Mouse (Mus musculus) embryonic facial prominence, embryonic 11.5 days (tissue): ENCODE data around the gene Slc22a7. TPM values are rescaled to one million over a fixed set of nuclear protein-coding genes. Genes with fewer than 3 reads are reported as not detected.

ENCODE experiments used
- ATAC-seq: fragments of 200-750 bp; cut with Nextera tagmentation; replicated peaks from 2 replicates; pipeline ENCODE4 v1.8.0; 2017; ENCODE audit warnings: low read depth; ENCODE audit not compliant: insufficient number of reproducible peaks, low FRiP score, low TSS enrichment
- DNase-seq: peaks from one replicate; pipeline ENCODE4 v3.0.0-alpha.2; 2015; ENCODE audit warnings: low spot score
- H3K27ac ChIP-seq: fragments of 300-500 bp; sonication (generic); replicated peaks from 2 replicates; pipeline ENCODE4 v1.5.1; 2014; ENCODE audit warnings: mild to moderate bottlenecking, low read depth, low read length, control low read depth
- H3K27me3 ChIP-seq: fragments of 300-500 bp; sonication (generic); 2 replicates; pipeline ENCODE4 v1.6.1; 2014; ENCODE audit warnings: mild to moderate bottlenecking, low read length, moderate library complexity, mixed read lengths; ENCODE audit not compliant: control insufficient read depth, insufficient read depth
- H3K36me3 ChIP-seq: fragments of 300-500 bp; sonication (generic); replicated peaks from 2 replicates; pipeline ENCODE4 v1.6.1; 2014; ENCODE audit warnings: low read depth, mild to moderate bottlenecking, low read length, moderate library complexity, mixed read lengths; ENCODE audit not compliant: control insufficient read depth, insufficient read depth
- H3K4me1 ChIP-seq: fragments of 300-500 bp; sonication (generic); 2 replicates; pipeline ENCODE4 v1.6.1; 2014; ENCODE audit warnings: low read length, mixed read lengths; ENCODE audit not compliant: control insufficient read depth, insufficient read depth
- H3K4me2 ChIP-seq: fragments of 300-500 bp; sonication (generic); 2 replicates; pipeline ENCODE4 v1.6.1; 2014; ENCODE audit warnings: low read depth, mild to moderate bottlenecking, control low read depth, low read length, moderate library complexity
- H3K4me3 ChIP-seq: fragments of 300-500 bp; sonication (generic); 2 replicates; pipeline ENCODE4 v1.5.1; 2014; ENCODE audit warnings: low read depth, low read length, control low read depth
- H3K9ac ChIP-seq: fragments of 300-500 bp; sonication (generic); replicated peaks from 2 replicates; pipeline ENCODE4 v1.6.1; 2014; ENCODE audit warnings: mild to moderate bottlenecking, control low read depth, low read length
- H3K9me3 ChIP-seq: fragments of 300-500 bp; sonication (generic); replicated peaks from 2 replicates; pipeline ENCODE4 v1.6.1; 2016; ENCODE audit warnings: mild to moderate bottlenecking, low read length, inconsistent platforms, mixed read lengths; ENCODE audit not compliant: control insufficient read depth
- WGBS: fragments of 180-500 bp; shearing (Covaris S2); extraction: QIAGEN DNeasy Blood & Tissue Kit; methylation state at CpG from one replicate; pipeline ENCODE4 v1.1.7; 2014; 5-methylcytosine and 5-hydroxymethylcytosine counted together
- polyA plus RNA-seq: library from polyadenylated mRNA; unstranded; fragments of >200 nt; fragmentation: Nextera tagmentation; extraction: Ambion mirVana; gene quantifications from 2 replicates; pipeline ENCODE4 v1.2.1, GENCODE M21; 2014

Slc22a7 gene
- polyA plus RNA-seq, 1 experiment from 2014 or later = not detected

- Histone ChIP-seq H3K27ac (no peak overlapping the region), H3K9me3 (no peaks in the 10 kb centered on the region), H3K4me1 (no peaks in the 10 kb centered on the region), H3K9ac (no peak overlapping the region), H3K36me3 (no peaks in the 10 kb centered on the region), H3K4me2 (no peak overlapping the region; the same call in 1 of the 2 replicates), H3K4me3 (no peak overlapping the region), H3K27me3 (no peaks in the 10 kb centered on the region)
- WGBS = 62% methylated on average over 9 of the region's 9 CpGs
- no peak for DNase-seq
- no peak for ATAC-seq
Measured at GRCm38 (mm10) chr17:46467830-46468229, 29.6 kb upstream of the Slc22a7 start.

DNA sequence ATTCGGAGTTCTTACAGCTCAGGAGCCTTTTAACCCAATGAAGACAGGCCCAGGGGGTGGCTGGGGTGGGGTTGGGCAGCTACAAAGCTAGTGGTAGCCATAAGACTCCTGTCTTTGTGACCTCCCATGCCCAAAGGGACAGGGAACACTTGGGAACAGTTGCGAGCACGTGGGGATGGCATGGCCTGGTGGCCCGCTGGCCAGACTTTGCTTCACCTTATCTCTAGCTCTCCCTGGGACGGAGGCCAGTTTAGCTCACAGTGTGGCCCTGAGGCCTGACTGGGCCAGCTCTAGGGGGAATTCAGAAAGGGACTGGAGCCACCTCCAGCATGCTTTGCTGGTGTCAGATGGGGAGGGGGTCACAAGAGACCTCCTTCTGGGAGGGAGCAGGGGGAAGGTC lies 24.0 kb upstream of the Slc22a7 start:
- Histone ChIP-seq H3K4me3 (no peak overlapping the region), H3K27ac (no peak overlapping the region), H3K36me3 (no peaks in the 10 kb centered on the region), H3K4me2 (no peak overlapping the region), H3K4me1 (peaks cover 8% of the 10 kb centered on the region; the same call in 1 of the 2 replicates), H3K9ac (no peak overlapping the region), H3K27me3 (peaks cover 21% of the 10 kb centered on the region), H3K9me3 (no peaks in the 10 kb centered on the region)
- 83% methylated on average over 5 of the region's 5 CpGs for WGBS
- DNase-seq (no peak), ATAC-seq (no peak)

- DNase-seq = peak; percentile 12
- Histone ChIP-seq H3K27me3 (peaks cover 24% of the 10 kb centered on the region), H3K9ac (no peak overlapping the region; the same call in 1 of the 2 replicates)
Measured at GRCm38 (mm10) chr17:46461347-46461746, 23.1 kb upstream of the Slc22a7 start.

GRCm38 (mm10) chr17:46460673-46461072 lies 22.4 kb upstream of the Slc22a7 start:
- Histone ChIP-seq H3K4me1 (peaks cover 8% of the 10 kb centered on the region; the same call in 1 of the 2 replicates), H3K36me3 (no peaks in the 10 kb centered on the region), H3K27ac (no peak overlapping the region), H3K27me3 (peaks cover 31% of the 10 kb centered on the region), H3K9me3 (no peaks in the 10 kb centered on the region), H3K4me2 (peak overlapping the region; percentile 57), H3K4me3 (peak overlapping the region; percentile 27), H3K9ac (peak overlapping the region; percentile 44)
- peak; percentile 18 for DNase-seq
- 1% methylated on average over 32 of the region's 32 CpGs for WGBS
- no peak for ATAC-seq

More at GRCm38 (mm10) chr17:46461347-46461746, 23.1 kb upstream of the Slc22a7 start:
- Histone ChIP-seq H3K9me3 (no peaks in the 10 kb centered on the region), H3K4me2 (peak overlapping the region; percentile 57), H3K4me1 (peaks cover 8% of the 10 kb centered on the region; the same call in 1 of the 2 replicates), H3K36me3 (no peaks in the 10 kb centered on the region), H3K27ac (no peak overlapping the region), H3K4me3 (peak overlapping the region; percentile 27)
- 8% methylated on average over 8 of the region's 8 CpGs for WGBS
- ATAC-seq = no peak

DNA sequence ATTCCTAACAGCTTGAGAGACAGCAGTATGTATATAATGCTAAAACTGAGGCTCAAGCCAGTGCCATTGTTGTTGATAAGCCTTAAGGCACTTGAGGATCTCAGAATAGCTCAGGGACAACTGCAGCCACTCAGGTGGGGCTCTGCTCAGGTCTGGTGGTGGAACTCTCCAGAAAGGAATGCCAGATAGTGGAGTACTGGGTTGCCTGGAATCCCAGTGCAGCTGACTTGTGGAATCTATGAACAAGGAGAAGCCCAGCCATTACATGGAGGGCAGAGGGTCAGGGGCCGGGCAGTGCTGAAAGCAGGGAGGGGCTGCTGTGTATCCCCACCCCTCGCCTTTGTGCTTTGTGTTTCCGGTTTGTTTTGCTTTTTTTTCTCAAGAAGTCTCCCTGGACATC lies 20.2 kb upstream of the Slc22a7 start:
- H3K9me3 ChIP-seq = no peaks in the 10 kb centered on the region
- H3K4me1 ChIP-seq = peaks cover 18% of the 10 kb centered on the region
- H3K27ac ChIP-seq = no peak overlapping the region
- no peak for ATAC-seq
- H3K4me2 ChIP-seq = no peak overlapping the region
- no peak overlapping the region for H3K9ac ChIP-seq
- no peak for DNase-seq
- peaks cover 41% of the 10 kb centered on the region for H3K27me3 ChIP-seq
- H3K4me3 ChIP-seq = no peak overlapping the region
- 14% methylated on average over 3 of the region's 3 CpGs for WGBS
- no peaks in the 10 kb centered on the region for H3K36me3 ChIP-seq

GRCm38 (mm10) chr17:46457791-46458190 lies 19.5 kb upstream of the Slc22a7 start:
- 11% methylated on average over 10 of the region's 10 CpGs for WGBS
- H3K4me1 ChIP-seq = peaks cover 21% of the 10 kb centered on the region
- peaks cover 44% of the 10 kb centered on the region for H3K27me3 ChIP-seq
- no peak overlapping the region for H3K4me3 ChIP-seq
- H3K36me3 ChIP-seq = no peaks in the 10 kb centered on the region
- DNase-seq (peak; percentile 47), ATAC-seq (no peak)
- no peaks in the 10 kb centered on the region for H3K9me3 ChIP-seq
- H3K27ac ChIP-seq = no peak overlapping the region
- H3K9ac ChIP-seq = no peak overlapping the region
- no peak overlapping the region for H3K4me2 ChIP-seq

GRCm38 (mm10) chr17:46455110-46455691 lies 16.9 kb upstream of the Slc22a7 start:
- under 1% methylated on average over 33 of the region's 33 CpGs for WGBS
- Histone ChIP-seq H3K27ac (no peak overlapping the region), H3K4me3 (peak overlapping the region; percentile 23), H3K27me3 (peaks cover 30% of the 10 kb centered on the region), H3K9ac (no peak overlapping the region; the same call in none of the 2 replicates), H3K4me2 (peak overlapping the region; percentile 85), H3K36me3 (no peaks in the 10 kb centered on the region), H3K9me3 (no peaks in the 10 kb centered on the region), H3K4me1 (peaks cover 13% of the 10 kb centered on the region)
- DNase-seq (peak; percentile 60), ATAC-seq (0 out of 2 replicates have a peak, but pooled peaks have one; percentile 17)

DNA sequence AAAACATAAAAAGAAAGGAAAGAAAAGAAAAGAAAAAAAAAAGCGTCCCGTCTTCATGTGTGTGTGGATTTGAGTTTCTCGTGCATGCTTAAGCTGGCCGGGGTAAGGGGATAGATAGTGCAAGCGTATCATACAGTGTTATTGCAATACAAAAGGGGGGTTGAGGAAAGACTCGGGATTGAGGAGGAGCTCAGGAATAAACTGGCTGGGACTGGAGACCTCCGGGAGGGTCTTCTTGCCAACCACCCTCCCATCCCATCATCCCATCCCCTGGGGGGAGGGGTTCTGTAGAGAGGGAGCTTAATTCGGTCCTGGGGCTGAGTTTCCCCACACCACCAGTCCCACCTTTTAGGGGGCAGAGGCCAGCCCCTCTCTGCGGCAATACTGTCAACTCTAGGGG lies 16.3 kb upstream of the Slc22a7 start:
- ATAC-seq (no peak), DNase-seq (peak; percentile 17)
- under 1% methylated on average over 9 of the region's 9 CpGs for WGBS
- Histone ChIP-seq H3K9me3 (no peaks in the 10 kb centered on the region), H3K36me3 (no peaks in the 10 kb centered on the region), H3K4me3 (peak overlapping the region; percentile 23), H3K4me2 (peak overlapping the region; percentile 85), H3K4me1 (peaks cover 13% of the 10 kb centered on the region), H3K27me3 (peaks cover 26% of the 10 kb centered on the region), H3K9ac (no peak overlapping the region; the same call in 1 of the 2 replicates), H3K27ac (no peak overlapping the region)
